Mouse (Mus musculus) stomach, postnatal 0 days (tissue): ENCODE results near the gene Gprc6a. TPM values are rescaled to one million over a fixed set of nuclear protein-coding genes. Genes with fewer than 3 reads are reported as not detected.

Experiments
- ATAC-seq: fragments of 200-750 bp; cut with Nextera tagmentation; 2 replicates; pipeline ENCODE4 v1.8.0; 2017; ENCODE audit not compliant: low FRiP score, low TSS enrichment
- DNase-seq: peaks from one replicate; pipeline ENCODE4 v3.0.0-alpha.2; 2016; ENCODE audit warnings: low spot score
- H3K27ac ChIP-seq: fragments of 300-500 bp; sonication (generic); replicated peaks from 2 replicates; pipeline ENCODE4 v1.5.1; 2014; ENCODE audit warnings: mild to moderate bottlenecking, control low read depth
- H3K27me3 ChIP-seq: fragments of 300-500 bp; sonication (generic); 2 replicates; pipeline ENCODE4 v1.6.1; 2014; ENCODE audit warnings: low read length; ENCODE audit not compliant: control insufficient read depth, insufficient read depth
- H3K36me3 ChIP-seq: fragments of 300-500 bp; sonication (generic); 2 replicates; pipeline ENCODE4 v1.6.1; 2014; ENCODE audit warnings: low read length, mixed read lengths; ENCODE audit not compliant: control insufficient read depth, insufficient read depth
- H3K4me1 ChIP-seq: fragments of 300-500 bp; sonication (generic); replicated peaks from 2 replicates; pipeline ENCODE4 v1.6.1; 2014; ENCODE audit warnings: antibody characterized with exemption; ENCODE audit not compliant: control insufficient read depth, insufficient read depth
- H3K4me2 ChIP-seq: fragments of 300-500 bp; sonication (generic); replicated peaks from 2 replicates; pipeline ENCODE4 v1.6.1; 2014; ENCODE audit warnings: low read depth, mild to moderate bottlenecking, control low read depth, moderate library complexity
- H3K4me3 ChIP-seq: fragments of 300-500 bp; sonication (generic); 2 replicates; pipeline ENCODE4 v1.5.1; 2014; ENCODE audit warnings: low read depth, low read length, control low read depth
- H3K9ac ChIP-seq: fragments of 300-500 bp; sonication (generic); 2 replicates; pipeline ENCODE4 v1.6.1; 2014; ENCODE audit warnings: mild to moderate bottlenecking, low read length, control low read depth, mixed read lengths
- H3K9me3 ChIP-seq: fragments of 300-500 bp; sonication (generic); 2 replicates; pipeline ENCODE4 v1.6.1; 2016; ENCODE audit warnings: low read length; ENCODE audit not compliant: control insufficient read depth
- CTCF ChIP-seq: IDR thresholded peaks from 2 replicates; pipeline ENCODE4 v1.5.1; 2016; ENCODE audit warnings: antibody characterized with exemption, low read depth, mild to moderate bottlenecking, moderate library complexity
- EP300 ChIP-seq: optimal IDR thresholded peaks from 2 replicates; pipeline ENCODE3; 2016; ENCODE audit warnings: antibody characterized with exemption
- WGBS: fragments of 180-500 bp; shearing (Covaris S2); extraction: QIAGEN DNeasy Blood & Tissue Kit; methylation state at CpG from one replicate; pipeline ENCODE4 v1.1.7; 2014; 5-methylcytosine and 5-hydroxymethylcytosine counted together
- polyA plus RNA-seq: library from polyadenylated mRNA; unstranded; fragments of >200 nt; fragmentation: Nextera tagmentation; extraction: Ambion mirVana; gene quantifications from 2 replicates; pipeline ENCODE4 v1.2.1, GENCODE M21; 2015

Gprc6a gene
- polyA plus RNA-seq, 1 experiment from 2014 or later = 0.11 TPM

DNA sequence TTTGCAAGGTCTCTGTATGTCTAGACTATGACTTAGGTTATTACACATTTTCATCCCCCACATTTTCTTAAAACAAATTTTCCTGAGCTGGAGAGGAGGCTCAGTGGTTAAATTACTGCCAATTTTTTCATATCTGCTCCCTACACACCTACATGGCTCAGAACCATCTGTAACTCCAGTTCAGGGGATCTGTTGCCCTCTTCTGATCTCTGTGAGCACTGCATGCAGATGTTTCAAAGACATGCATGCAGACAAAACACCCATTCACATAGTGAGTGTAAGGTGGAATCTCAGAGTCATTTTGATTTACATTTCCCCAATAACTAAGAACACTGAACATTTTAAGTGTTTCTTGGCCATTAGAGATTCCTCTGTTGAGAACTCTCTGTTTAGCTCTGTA, 38.1 kb upstream of the Gprc6a start:
- DNase-seq (no peak), ATAC-seq (no peak)
- H3K9ac ChIP-seq = no peak overlapping the region
- H3K36me3 ChIP-seq = no peaks in the 10 kb centered on the region
- TF ChIP-seq CTCF (peak; percentile 52), EP300 (no peak)
- no peak overlapping the region for H3K4me2 ChIP-seq
- no peak overlapping the region for H3K4me3 ChIP-seq
- H3K27ac ChIP-seq = no peak overlapping the region
- no peaks in the 10 kb centered on the region for H3K9me3 ChIP-seq
- H3K27me3 ChIP-seq = no peaks in the 10 kb centered on the region
- no peaks in the 10 kb centered on the region for H3K4me1 ChIP-seq

GRCm38 (mm10) chr10:51657324-51657723, 26.1 kb upstream of the Gprc6a start:
- DNase-seq (no peak), ATAC-seq (no peak)
- no peaks in the 10 kb centered on the region for H3K4me1 ChIP-seq
- H3K9me3 ChIP-seq = no peaks in the 10 kb centered on the region
- H3K4me2 ChIP-seq = no peak overlapping the region
- H3K4me3 ChIP-seq = no peak overlapping the region
- no peaks in the 10 kb centered on the region for H3K36me3 ChIP-seq
- H3K9ac ChIP-seq = no peak overlapping the region
- H3K27me3 ChIP-seq = no peaks in the 10 kb centered on the region
- 55% methylated on average over 1 of the region's 1 CpGs for WGBS
- TF ChIP-seq EP300 (no peak), CTCF (peak; percentile 61)
- H3K27ac ChIP-seq = no peak overlapping the region

GRCm38 (mm10) chr10:51649506-51650221, 18.4 kb upstream of the Gprc6a start:
- Histone ChIP-seq H3K27ac (no peak overlapping the region), H3K4me3 (no peak overlapping the region), H3K9me3 (no peaks in the 10 kb centered on the region), H3K36me3 (no peaks in the 10 kb centered on the region), H3K9ac (no peak overlapping the region), H3K4me1 (no peaks in the 10 kb centered on the region), H3K4me2 (no peak overlapping the region), H3K27me3 (no peaks in the 10 kb centered on the region)
- TF ChIP-seq CTCF (no peak), EP300 (no peak)
- DNase-seq = no peak
- 54% methylated on average over 3 of the region's 3 CpGs for WGBS
- no peak for ATAC-seq

- no peaks in the 10 kb centered on the region for H3K27me3 ChIP-seq
- H3K9ac ChIP-seq = no peak overlapping the region
- no peak overlapping the region for H3K4me2 ChIP-seq
- no peak for DNase-seq
- ATAC-seq = no peak
- TF ChIP-seq CTCF (no peak), EP300 (no peak)
- H3K4me3 ChIP-seq = no peak overlapping the region
- H3K36me3 ChIP-seq = no peaks in the 10 kb centered on the region
- no peaks in the 10 kb centered on the region for H3K4me1 ChIP-seq
- H3K27ac ChIP-seq = no peak overlapping the region
- WGBS = 79% methylated on average over 3 of the region's 3 CpGs
- no peaks in the 10 kb centered on the region for H3K9me3 ChIP-seq
Measured at GRCm38 (mm10) chr10:51621193-51621592, 10.1 kb downstream of the Gprc6a start.

DNA sequence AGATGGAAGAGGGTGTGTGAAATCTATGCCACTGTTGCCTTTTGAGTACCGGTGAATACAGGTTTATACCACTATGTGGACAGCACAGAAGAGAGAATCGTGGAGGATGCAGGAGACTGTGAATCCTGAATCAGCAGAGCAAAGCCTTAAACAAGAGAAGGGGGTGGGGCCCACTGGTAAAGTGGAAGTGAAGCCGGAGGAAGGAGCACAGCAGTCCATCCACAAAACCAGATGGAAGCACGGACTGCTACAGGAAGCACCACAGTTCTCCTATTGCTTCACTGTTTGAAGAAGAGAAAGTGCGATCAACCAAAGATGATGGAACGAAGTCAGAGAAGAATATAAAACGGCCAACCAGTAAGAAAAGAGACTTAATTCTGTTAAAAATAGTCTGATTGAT, 11.1 kb downstream of the Gprc6a start:
- DNase-seq (no peak), ATAC-seq (no peak)
- H3K27ac ChIP-seq = no peak overlapping the region
- no peaks in the 10 kb centered on the region for H3K4me1 ChIP-seq
- no peaks in the 10 kb centered on the region for H3K9me3 ChIP-seq
- H3K27me3 ChIP-seq = no peaks in the 10 kb centered on the region
- TF ChIP-seq CTCF (no peak), EP300 (no peak)
- no peak overlapping the region for H3K4me2 ChIP-seq
- WGBS = 67% methylated on average over 7 of the region's 7 CpGs
- H3K9ac ChIP-seq = no peak overlapping the region
- no peak overlapping the region for H3K4me3 ChIP-seq
- no peaks in the 10 kb centered on the region for H3K36me3 ChIP-seq

DNA sequence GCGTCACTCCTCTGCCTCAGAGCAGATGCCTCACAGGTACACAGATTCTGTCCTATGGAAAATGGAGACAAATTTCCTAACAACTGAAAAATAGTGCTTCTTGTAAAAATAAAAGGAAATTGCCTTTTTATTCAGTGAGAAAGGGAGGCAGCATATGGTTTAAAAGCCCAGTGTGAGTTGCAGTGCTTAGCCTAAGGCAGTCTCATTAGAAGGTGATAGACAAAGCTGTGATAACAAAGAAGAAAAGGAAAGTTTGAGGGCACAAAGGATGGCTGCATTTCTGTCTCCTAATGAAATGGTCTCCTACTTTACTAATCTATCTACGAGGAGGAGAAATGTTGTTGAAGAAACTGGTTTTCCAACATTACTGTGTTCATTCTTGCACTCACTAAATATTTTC, 12.7 kb downstream of the Gprc6a start:
- H3K27me3 ChIP-seq = no peaks in the 10 kb centered on the region
- H3K9ac ChIP-seq = no peak overlapping the region
- H3K4me1 ChIP-seq = no peaks in the 10 kb centered on the region
- ATAC-seq (no peak), DNase-seq (no peak)
- TF ChIP-seq EP300 (no peak), CTCF (no peak)
- no peak overlapping the region for H3K27ac ChIP-seq
- 74% methylated on average over 2 of the region's 2 CpGs for WGBS
- no peak overlapping the region for H3K4me2 ChIP-seq
- H3K9me3 ChIP-seq = no peaks in the 10 kb centered on the region
- no peaks in the 10 kb centered on the region for H3K36me3 ChIP-seq
- H3K4me3 ChIP-seq = no peak overlapping the region
